Mouse (Mus musculus) lung, postnatal 0 days (tissue): Measurements from ENCODE around the gene Tnfrsf13c.

ENCODE experiments used
- CTCF ChIP-seq: IDR thresholded peaks from 2 replicates; pipeline ENCODE4 v1.5.1; 2016; ENCODE audit warnings: antibody characterized with exemption, mild to moderate bottlenecking
- EP300 ChIP-seq: IDR thresholded peaks from 2 replicates; pipeline ENCODE4 v1.6.1; 2016; ENCODE audit warnings: antibody characterized with exemption, mild to moderate bottlenecking, control low read depth

- TF ChIP-seq CTCF (no peak), EP300 (no peak)
Observed at GRCm38 (mm10) chr15:82203611-82204351, 20.4 kb downstream of the Tnfrsf13c start.
